Mouse (Mus musculus) bone marrow, adult 2 months (tissue): ENCODE measurements around the gene Lexm.

ENCODE experiments used
- CTCF ChIP-seq: fragments of 200-500 bp; IDR thresholded peaks from 2 replicates; pipeline ENCODE4 v1.5.1; 2011; ENCODE audit warnings: low read length, control low read depth; ENCODE audit not compliant: control insufficient read depth, insufficient read depth
- POLR2A ChIP-seq: fragments of 200-500 bp; IDR thresholded peaks from 2 replicates; pipeline ENCODE4 v1.6.1; 2011; ENCODE audit warnings: low read depth, mild to moderate bottlenecking, control low read depth, low read length, borderline replicate concordance; ENCODE audit not compliant: control insufficient read depth

DNA sequence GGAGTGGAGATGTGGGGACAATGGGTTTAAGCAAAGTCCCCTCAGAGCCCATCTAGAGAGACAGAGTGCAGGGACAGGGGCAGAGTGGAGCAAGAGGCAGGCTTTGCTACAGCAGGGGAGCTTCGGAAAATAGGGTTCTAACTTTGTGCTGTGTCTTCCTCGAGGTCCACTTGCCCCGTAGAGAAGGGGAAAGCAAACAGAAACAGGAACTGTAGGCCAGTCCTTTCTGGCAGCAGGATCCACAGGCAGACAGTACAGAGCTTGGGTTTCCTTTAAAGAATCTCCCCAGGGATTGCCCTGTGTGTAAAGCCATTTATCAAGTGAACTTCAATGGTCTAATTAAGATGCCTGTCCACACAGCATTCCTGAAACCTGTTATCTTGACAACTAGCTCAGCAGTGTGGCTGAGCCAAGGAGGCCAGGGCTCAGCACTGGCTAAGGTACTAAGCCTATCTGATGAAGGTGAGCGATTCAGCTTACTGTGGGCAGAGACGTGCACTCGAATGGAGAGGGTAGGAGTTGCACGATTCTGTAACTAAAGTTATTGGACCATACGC, 71.1 kb downstream of the Lexm start:
- no peak for TF ChIP-seq CTCF
- no peak for TF ChIP-seq POLR2A
